Mouse (Mus musculus): ENCODE measurements around the gene Utp14b. TPM values are rescaled to one million over a fixed set of nuclear protein-coding genes. Genes with fewer than 3 reads are reported as not detected.
A peak's percentile ranks its signal among the peaks of the same experiment; 100 is the strongest.

The Utp14b gene
- polyA plus RNA-seq, 1 experiment from 2014 or later: 3.5 TPM

DNA sequence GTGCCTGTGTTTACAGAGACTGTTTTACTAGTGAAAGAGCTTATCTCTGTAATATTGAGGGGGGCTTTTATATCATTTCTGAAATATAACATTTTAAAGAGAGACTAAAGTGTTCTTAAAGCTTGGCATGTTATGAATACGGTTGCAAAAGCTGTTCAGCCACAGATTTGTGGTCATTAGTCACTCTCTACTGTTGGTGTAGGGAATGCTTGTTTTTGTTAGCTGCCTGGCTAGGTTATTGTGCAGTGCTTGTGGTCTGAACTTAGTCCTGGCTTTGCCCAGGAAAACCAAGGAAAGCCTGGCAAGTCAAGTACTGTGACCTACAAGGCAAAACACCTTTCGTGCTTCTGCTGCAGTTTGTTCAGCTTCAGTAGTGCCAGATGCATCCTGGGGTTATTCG is 43.9 kb downstream of the Utp14b start:
- no peak overlapping the region for H3K4me3 ChIP-seq (ENCODE audit: low read length)
- 88% methylated on average over 3 of the region's 3 CpGs for WGBS
- H3K27me3 ChIP-seq (replicated peaks; ENCODE audit: control insufficient read depth, insufficient read depth, low read length): no peaks in the 10 kb centered on the region
- H3K9me3 ChIP-seq (ENCODE audit: control insufficient read depth, low read length): no peaks in the 10 kb centered on the region
- H3K4me1 ChIP-seq (ENCODE audit: control insufficient read depth, insufficient read depth, low read length): no peaks in the 10 kb centered on the region
- no peak overlapping the region; the same call in 1 of the 2 replicates for H3K27ac ChIP-seq (ENCODE audit: low read length)
- H3K9ac ChIP-seq (ENCODE audit: low read depth, low read length): no peak overlapping the region
- peaks cover 9% of the 10 kb centered on the region; the same call in 1 of the 2 replicates for H3K36me3 ChIP-seq (ENCODE audit: control insufficient read depth, insufficient read depth, low read length)
- H3K4me2 ChIP-seq (ENCODE audit: low read depth, low read length): no peak overlapping the region
- no peak for ATAC-seq

DNA sequence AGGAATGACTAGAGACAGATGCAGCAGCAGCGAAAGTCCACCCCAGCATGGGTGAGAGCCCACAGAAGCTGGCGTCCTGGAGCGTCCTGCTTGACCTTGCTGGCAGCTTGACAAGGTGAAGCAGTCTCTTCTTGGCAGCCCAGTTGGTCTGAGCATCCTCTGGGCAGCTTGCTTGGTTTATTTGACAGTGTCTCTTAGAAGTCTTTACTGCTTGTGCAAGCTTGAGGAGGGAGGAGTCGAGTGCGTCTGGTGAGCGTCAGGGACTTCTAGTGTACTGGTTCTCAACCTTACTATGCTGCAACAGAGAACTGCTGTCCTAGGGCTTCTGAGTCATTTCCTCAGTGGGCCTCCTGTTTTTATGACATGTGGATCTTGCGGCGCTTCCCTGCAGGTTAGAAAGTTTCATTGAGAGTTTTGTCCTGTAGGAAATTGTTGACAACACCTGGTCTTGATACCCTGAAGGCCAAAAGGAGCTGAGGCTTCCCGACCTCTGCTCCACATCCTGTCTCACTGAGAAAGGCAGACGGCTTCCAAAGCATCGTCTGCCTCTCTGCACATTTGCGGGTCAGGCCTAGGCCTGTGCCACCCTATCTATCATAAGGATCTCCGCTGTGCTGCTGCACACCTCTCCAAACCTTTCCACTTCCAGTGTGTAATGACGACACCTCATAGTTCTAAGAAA is 44.6 kb downstream of the Utp14b start:
- Histone ChIP-seq H3K4me2 (ENCODE audit: low read depth, low read length) (no peak overlapping the region), H3K4me1 (ENCODE audit: control insufficient read depth, insufficient read depth, low read length) (no peaks in the 10 kb centered on the region), H3K27ac (ENCODE audit: low read length) (no peak overlapping the region), H3K27me3 (replicated peaks; ENCODE audit: control insufficient read depth, insufficient read depth, low read length) (no peaks in the 10 kb centered on the region), H3K4me3 (ENCODE audit: low read length) (no peak overlapping the region), H3K9ac (ENCODE audit: low read depth, low read length) (no peak overlapping the region), H3K9me3 (ENCODE audit: control insufficient read depth, low read length) (no peaks in the 10 kb centered on the region), H3K36me3 (ENCODE audit: control insufficient read depth, insufficient read depth, low read length) (peaks cover 6% of the 10 kb centered on the region; the same call in 1 of the 2 replicates)
- ATAC-seq: peak; percentile 34; the same call in 1 of the 2 replicates
- 70% methylated on average over 14 of the region's 14 CpGs for WGBS

DNA sequence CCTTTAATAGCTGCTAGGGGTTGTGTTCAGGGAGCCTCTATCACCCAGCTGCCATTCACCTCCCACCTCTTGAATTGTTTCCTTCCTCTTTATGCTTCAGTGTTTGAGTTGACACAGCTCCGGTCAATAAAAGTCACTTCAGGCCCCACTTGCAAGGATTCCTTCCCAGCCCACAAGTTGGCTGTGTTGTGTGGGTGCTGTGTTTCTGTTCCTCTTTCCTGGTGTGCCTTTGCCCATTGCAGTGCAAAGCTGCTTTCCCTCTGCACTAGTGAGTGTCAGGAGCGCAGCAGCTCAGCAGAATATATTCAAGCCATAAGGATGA is 45.1 kb downstream of the Utp14b start:
- Histone ChIP-seq H3K27ac (ENCODE audit: low read length) (no peak overlapping the region), H3K4me3 (ENCODE audit: low read length) (no peak overlapping the region), H3K4me2 (ENCODE audit: low read depth, low read length) (no peak overlapping the region), H3K9ac (ENCODE audit: low read depth, low read length) (no peak overlapping the region), H3K27me3 (replicated peaks; ENCODE audit: control insufficient read depth, insufficient read depth, low read length) (no peaks in the 10 kb centered on the region), H3K4me1 (ENCODE audit: control insufficient read depth, insufficient read depth, low read length) (no peaks in the 10 kb centered on the region), H3K36me3 (ENCODE audit: control insufficient read depth, insufficient read depth, low read length) (peaks cover 4% of the 10 kb centered on the region; the same call in 1 of the 2 replicates), H3K9me3 (ENCODE audit: control insufficient read depth, low read length) (no peaks in the 10 kb centered on the region)
- ATAC-seq: no peak
- WGBS: 82% methylated on average over 2 of the region's 2 CpGs

DNA sequence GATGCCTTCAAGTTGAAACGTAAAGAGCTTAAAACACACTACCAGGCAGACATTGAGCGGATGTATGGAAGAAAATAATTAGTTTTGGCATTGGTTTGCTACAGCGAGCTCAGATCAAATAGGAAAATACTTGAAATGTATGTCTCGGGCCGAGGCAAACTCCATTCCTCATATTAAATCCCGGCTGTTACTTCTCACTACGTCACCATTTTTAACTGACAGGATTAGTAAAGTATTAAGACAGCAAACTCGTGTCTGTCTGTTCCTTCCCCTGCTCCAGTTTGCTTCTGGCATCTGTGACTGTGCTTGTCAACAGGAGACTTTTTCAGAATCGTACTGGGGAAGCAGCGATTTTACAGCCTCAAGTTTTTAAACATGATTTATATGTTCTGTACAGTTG is 48.5 kb downstream of the Utp14b start:
- ATAC-seq: no peak
- Histone ChIP-seq H3K4me2 (ENCODE audit: low read depth, low read length) (no peak overlapping the region), H3K4me3 (ENCODE audit: low read length) (no peak overlapping the region), H3K27ac (ENCODE audit: low read length) (no peak overlapping the region), H3K36me3 (ENCODE audit: control insufficient read depth, insufficient read depth, low read length) (peaks cover 3% of the 10 kb centered on the region; the same call in 1 of the 2 replicates), H3K27me3 (replicated peaks; ENCODE audit: control insufficient read depth, insufficient read depth, low read length) (no peaks in the 10 kb centered on the region), H3K9ac (ENCODE audit: low read depth, low read length) (no peak overlapping the region), H3K4me1 (ENCODE audit: control insufficient read depth, insufficient read depth, low read length) (no peaks in the 10 kb centered on the region), H3K9me3 (ENCODE audit: control insufficient read depth, low read length) (no peaks in the 10 kb centered on the region)
- WGBS: 83% methylated on average over 10 of the region's 10 CpGs

DNA sequence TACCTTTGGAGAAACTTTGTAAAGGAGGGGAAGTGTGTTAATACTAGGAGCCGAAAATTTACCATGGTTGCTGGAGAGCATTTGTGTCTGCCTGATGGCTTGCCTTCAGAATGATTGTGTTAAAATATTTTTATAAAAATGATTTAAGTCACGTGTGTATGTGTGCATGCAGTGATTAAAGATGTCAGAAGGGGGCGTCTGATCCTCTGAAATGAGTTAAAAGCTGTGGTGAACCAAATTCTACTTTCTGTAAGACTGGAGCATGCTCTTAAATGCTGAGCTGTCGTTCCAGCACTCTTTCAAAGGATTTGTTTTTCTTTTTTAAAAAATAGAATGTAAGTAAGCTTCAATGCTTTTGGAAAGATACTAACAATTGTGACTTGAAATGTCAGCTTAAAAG is 49.4 kb downstream of the Utp14b start:
- Histone ChIP-seq H3K4me3 (ENCODE audit: low read length) (no peak overlapping the region), H3K36me3 (ENCODE audit: control insufficient read depth, insufficient read depth, low read length) (peaks cover 3% of the 10 kb centered on the region; the same call in 1 of the 2 replicates), H3K4me2 (ENCODE audit: low read depth, low read length) (no peak overlapping the region), H3K9me3 (ENCODE audit: control insufficient read depth, low read length) (no peaks in the 10 kb centered on the region), H3K27ac (ENCODE audit: low read length) (no peak overlapping the region), H3K9ac (ENCODE audit: low read depth, low read length) (no peak overlapping the region), H3K4me1 (ENCODE audit: control insufficient read depth, insufficient read depth, low read length) (no peaks in the 10 kb centered on the region), H3K27me3 (replicated peaks; ENCODE audit: control insufficient read depth, insufficient read depth, low read length) (no peaks in the 10 kb centered on the region)
- ATAC-seq: no peak
- 61% methylated on average over 4 of the region's 4 CpGs for WGBS

DNA sequence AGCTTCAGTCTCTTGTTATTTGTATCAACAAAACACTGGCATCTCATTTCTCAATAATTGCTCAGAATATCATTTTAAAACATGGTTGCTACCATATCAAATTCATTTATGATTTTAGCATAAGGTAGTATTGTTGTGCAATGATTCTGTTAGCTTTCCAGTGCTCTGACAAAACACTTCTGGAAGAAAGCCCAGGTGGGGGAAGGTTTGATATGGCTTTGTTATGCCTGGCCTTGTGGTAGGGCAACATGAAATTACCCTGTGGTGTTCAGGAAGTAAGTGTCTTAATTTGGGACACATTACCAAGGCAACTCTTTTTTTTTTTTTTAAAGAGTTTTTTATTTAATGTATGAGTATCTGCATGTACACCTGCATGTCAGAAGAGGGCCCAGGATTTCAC is 52.2 kb downstream of the Utp14b start:
- Histone ChIP-seq H3K4me1 (ENCODE audit: control insufficient read depth, insufficient read depth, low read length) (no peaks in the 10 kb centered on the region), H3K4me3 (ENCODE audit: low read length) (no peak overlapping the region), H3K36me3 (ENCODE audit: control insufficient read depth, insufficient read depth, low read length) (0 out of 2 replicates have a peak, but pooled peaks cover 3% of the 10 kb centered on the region), H3K9ac (ENCODE audit: low read depth, low read length) (no peak overlapping the region), H3K9me3 (ENCODE audit: control insufficient read depth, low read length) (no peaks in the 10 kb centered on the region), H3K27me3 (replicated peaks; ENCODE audit: control insufficient read depth, insufficient read depth, low read length) (no peaks in the 10 kb centered on the region), H3K27ac (ENCODE audit: low read length) (no peak overlapping the region), H3K4me2 (ENCODE audit: low read depth, low read length) (no peak overlapping the region)
- ATAC-seq: no peak

DNA sequence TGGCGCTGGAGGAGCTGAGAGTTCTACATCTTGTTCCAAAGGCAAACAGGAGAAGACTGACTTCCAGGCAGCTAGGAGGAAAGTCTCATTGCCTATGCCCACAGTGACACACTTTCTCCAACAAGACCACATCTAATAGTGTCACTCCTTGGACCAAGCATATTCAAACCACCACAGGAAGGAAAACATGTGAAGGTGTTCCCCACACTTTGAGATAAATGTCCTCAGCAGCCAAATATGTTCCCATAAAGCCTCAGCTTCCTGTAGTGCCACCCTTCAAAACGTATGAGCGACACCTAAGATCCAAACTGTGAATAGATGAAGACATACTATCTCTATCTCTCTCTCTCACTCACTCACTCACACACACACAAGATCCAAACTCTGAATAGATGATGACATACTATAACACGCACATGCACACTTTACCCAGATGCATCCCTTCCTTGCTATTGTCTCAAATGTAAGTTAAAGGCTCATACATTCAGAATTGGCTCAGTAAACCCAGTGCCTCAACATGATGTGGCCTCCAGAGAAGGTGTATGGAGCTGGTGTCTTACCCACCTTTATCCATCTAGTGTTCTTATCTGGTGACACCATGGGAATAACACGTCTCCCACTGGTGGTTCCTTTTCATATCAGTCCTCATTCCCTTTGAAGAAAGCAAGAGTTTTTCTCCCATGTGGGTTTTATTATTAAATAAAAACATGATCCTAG is 52.9 kb downstream of the Utp14b start:
- Histone ChIP-seq H3K9ac (ENCODE audit: low read depth, low read length) (no peak overlapping the region), H3K27ac (ENCODE audit: low read length) (no peak overlapping the region), H3K36me3 (ENCODE audit: control insufficient read depth, insufficient read depth, low read length) (0 out of 2 replicates have a peak, but pooled peaks cover under 1% of the 10 kb centered on the region), H3K4me3 (ENCODE audit: low read length) (no peak overlapping the region), H3K4me1 (ENCODE audit: control insufficient read depth, insufficient read depth, low read length) (no peaks in the 10 kb centered on the region), H3K4me2 (ENCODE audit: low read depth, low read length) (no peak overlapping the region), H3K27me3 (replicated peaks; ENCODE audit: control insufficient read depth, insufficient read depth, low read length) (no peaks in the 10 kb centered on the region), H3K9me3 (ENCODE audit: control insufficient read depth, low read length) (no peaks in the 10 kb centered on the region)
- 84% methylated on average over 5 of the region's 5 CpGs for WGBS
- ATAC-seq: no peak

Other genes starting within 250 kb of the Utp14b start
- 172 and 182 TPM in 2 replicates for gene Farsb, start 169.1 kb upstream of the Utp14b start, polyA plus RNA-seq (2015; fragmentation: Nextera tagmentation; extraction: Ambion mirVana)
- gene Mogat1, start 147.0 kb upstream of the Utp14b start, polyA plus RNA-seq (2015; fragmentation: Nextera tagmentation; extraction: Ambion mirVana): not detected in 2 replicates
- 0.55 and 1.3 TPM in 2 replicates for gene BC035947, start 145.9 kb upstream of the Utp14b start, polyA plus RNA-seq (2015; fragmentation: Nextera tagmentation; extraction: Ambion mirVana)
- gene Acsl3, start 213 bp upstream of the Utp14b start, polyA plus RNA-seq (2015; fragmentation: Nextera tagmentation; extraction: Ambion mirVana): 93.5 and 111 TPM in 2 replicates
- 5.6 and 6.0 TPM in 2 replicates for gene Kcne4, start 158.7 kb downstream of the Utp14b start, polyA plus RNA-seq (2015; fragmentation: Nextera tagmentation; extraction: Ambion mirVana)

Measured in intestine, embryonic 16.5 days (tissue).